9 mouse cellular contexts compared by ENCODE assay signal in the genomic region with DNA sequence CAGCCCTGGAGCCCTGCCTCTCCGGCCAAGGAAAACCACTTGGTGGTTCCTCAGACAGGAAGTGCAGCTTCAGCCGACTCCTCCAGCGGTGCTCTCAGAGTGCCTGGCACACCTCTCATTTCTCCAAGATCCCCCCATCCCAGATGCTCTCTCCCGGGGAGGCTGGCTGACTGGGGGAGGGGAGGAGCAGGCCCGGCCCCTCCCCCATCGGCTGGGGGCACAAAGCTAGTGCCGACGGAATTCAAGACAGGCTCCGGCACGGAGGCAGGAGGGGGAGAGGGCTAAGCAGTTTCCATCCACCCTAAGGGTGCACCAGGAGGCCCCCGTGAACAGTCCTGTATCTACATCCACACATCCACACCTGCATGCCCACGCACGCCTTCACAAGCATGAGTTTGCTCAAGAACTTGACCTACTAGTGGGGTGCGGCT. TPM values are rescaled to one million over a fixed set of nuclear protein-coding genes. Genes with fewer than 3 reads are reported as not detected.
DNase-seq lines count a peak whose midpoint lies in the region; ATAC-seq lines count a peak whose summit lies in the region.
"Had no signal": no experiment of that assay in that cellular context is flagged by ENCODE, and none has a peak within 500 bp of the region (broad histone marks: within the 10 kb centered on the region; RNA-seq: fewer than 3 reads in every experiment).

No protein-coding gene starts in this region.

- peaks cover 63% of the 10 kb centered on the region for H3K27me3 ChIP-seq in heart, embryonic 13.5 days (replicated peaks)
- H3K27me3 ChIP-seq in embryonic facial prominence, embryonic 11.5 days (ENCODE audit: control insufficient read depth, insufficient read depth, low read length), result no peaks in the 10 kb centered on the region
- no peaks in the 10 kb centered on the region for H3K27me3 ChIP-seq in intestine, embryonic 14.5 days (replicated peaks; ENCODE audit: control insufficient read depth, insufficient read depth, low read length)

- intact Hi-C loops in heart, postnatal 25 days (cut with DNase I), result no loop called here

- peak overlapping the region; percentile 98 for H3K4me2 ChIP-seq in heart, embryonic 13.5 days
- H3K4me2 ChIP-seq in embryonic facial prominence, embryonic 11.5 days (ENCODE audit: low read depth, low read length), result peak overlapping the region; percentile 96
- H3K4me2 ChIP-seq in intestine, embryonic 14.5 days (ENCODE audit: low read length), result peak overlapping the region; percentile 89

- no peak for DNase-seq in heart, postnatal 25 days (ENCODE audit: low spot score)
- peak; percentile 82 for DNase-seq in embryonic facial prominence, embryonic 11.5 days (ENCODE audit: low spot score)
- peak; percentile 65 for DNase-seq in intestine, embryonic 14.5 days (ENCODE audit: low spot score)
- peak; percentile 64 for DNase-seq in neural tube, embryonic 10.5 days (ENCODE audit: extremely low spot score, low spot score)
- no peak for DNase-seq in adrenal gland, adult 8-10 months
- DNase-seq in testis, postnatal 10 days (ENCODE audit: low spot score), result no peak

- H3K9ac ChIP-seq in heart, embryonic 13.5 days, result peak overlapping the region; percentile 86
- peak overlapping the region; percentile 97 for H3K9ac ChIP-seq in embryonic facial prominence, embryonic 11.5 days (replicated peaks; ENCODE audit: low read length)
- H3K9ac ChIP-seq in intestine, embryonic 14.5 days (ENCODE audit: low read length), result peak overlapping the region; percentile 73

- peaks cover 77% of the 10 kb centered on the region for H3K4me1 ChIP-seq in heart, embryonic 13.5 days
- peaks cover 22% of the 10 kb centered on the region for H3K4me1 ChIP-seq in embryonic facial prominence, embryonic 11.5 days (ENCODE audit: control insufficient read depth, insufficient read depth, low read length)
- peaks cover 60% of the 10 kb centered on the region for H3K4me1 ChIP-seq in intestine, embryonic 14.5 days (replicated peaks; ENCODE audit: control insufficient read depth, insufficient read depth, low read length)

- no peaks in the 10 kb centered on the region for H3K9me3 ChIP-seq in heart, embryonic 13.5 days
- H3K9me3 ChIP-seq in embryonic facial prominence, embryonic 11.5 days (replicated peaks; ENCODE audit: control insufficient read depth, low read length), result no peaks in the 10 kb centered on the region
- H3K9me3 ChIP-seq in intestine, embryonic 14.5 days (ENCODE audit: control insufficient read depth, low read length), result no peaks in the 10 kb centered on the region

- H3K36me3 ChIP-seq in heart, embryonic 13.5 days, result peaks cover 5% of the 10 kb centered on the region; the same call in 1 of the 2 replicates
- peaks cover 5% of the 10 kb centered on the region for H3K36me3 ChIP-seq in embryonic facial prominence, embryonic 11.5 days (replicated peaks; ENCODE audit: control insufficient read depth, insufficient read depth, low read depth, low read length)
- peaks cover 10% of the 10 kb centered on the region for H3K36me3 ChIP-seq in intestine, embryonic 14.5 days (ENCODE audit: control insufficient read depth, insufficient read depth, low read length)

- no peak for ATAC-seq in heart, embryonic 13.5 days (ENCODE audit: extremely low read depth, insufficient number of reproducible peaks, low FRiP score, low TSS enrichment)
- ATAC-seq in embryonic facial prominence, embryonic 11.5 days (replicated peaks; ENCODE audit: insufficient number of reproducible peaks, low FRiP score, low TSS enrichment, low read depth), result 0 out of 2 replicates have a peak, but pooled peaks have one; percentile 15
- ATAC-seq in intestine, embryonic 14.5 days (replicated peaks; ENCODE audit: low FRiP score, low TSS enrichment, low read depth), result no peak
- no peak for ATAC-seq in megakaryocyte progenitor cell, adult 5-6 weeks (replicated peaks; ENCODE audit: poor library complexity)

- 4% methylated on average over 14 of the region's 14 CpGs for WGBS in heart, embryonic 13.5 days
- under 1% methylated on average over 14 of the region's 14 CpGs for WGBS in embryonic facial prominence, embryonic 11.5 days
- 3% methylated on average over 14 of the region's 14 CpGs for WGBS in intestine, embryonic 14.5 days

- H3K4me3 ChIP-seq in heart, embryonic 13.5 days, result peak overlapping the region; percentile 72
- H3K4me3 ChIP-seq in embryonic facial prominence, embryonic 11.5 days (ENCODE audit: low read depth, low read length), result peak overlapping the region; percentile 85
- H3K4me3 ChIP-seq in intestine, embryonic 14.5 days (ENCODE audit: low read depth, low read length), result peak overlapping the region; percentile 69
- H3K4me3 ChIP-seq: erythroblast, embryonic 14.5 days had no signal

- peak overlapping the region; percentile 16; the same call in 1 of the 2 replicates for H3K27ac ChIP-seq in heart, embryonic 13.5 days (replicated peaks)
- peak overlapping the region; percentile 91 for H3K27ac ChIP-seq in embryonic facial prominence, embryonic 11.5 days (replicated peaks; ENCODE audit: low read depth, low read length)
- peak overlapping the region; percentile 72; the same call in 1 of the 2 replicates for H3K27ac ChIP-seq in intestine, embryonic 14.5 days (ENCODE audit: low read depth)

RNA-seq across cellular contexts. Expression of a gene that starts 3.5 kb away (rescaled TPM):
- 4.5 and 6.3 TPM in 2 replicates for polyA plus RNA-seq in heart, embryonic 13.5 days (2015; fragmentation: Nextera tagmentation; extraction: Ambion mirVana)
- 10 to 100 TPM; 15.1 to 15.8 TPM for total RNA-seq in heart, postnatal 25 days (2021)
- 17.6 and 17.7 TPM in 2 replicates for polyA plus RNA-seq in embryonic facial prominence, embryonic 11.5 days (2014; fragmentation: Nextera tagmentation; extraction: Ambion mirVana)
- polyA plus RNA-seq in intestine, embryonic 14.5 days (2014; fragmentation: Nextera tagmentation; extraction: Ambion mirVana), result 16.2 and 16.3 TPM in 2 replicates
- total RNA-seq in adrenal gland, adult 8-10 months (2022), result 10 to 100 TPM; 25.0 to 41.2 (median 29.8) TPM
- total RNA-seq in megakaryocyte progenitor cell, adult 5-6 weeks (2015), result not detected in 2 replicates
- 1.00 TPM in 1 of 2 replicates, not detected in the other for total RNA-seq in megakaryocyte progenitor cell, adult 5-6 weeks (2017)
- polyA plus RNA-seq: erythroblast, embryonic 14.5 days had no signal

RNA-seq across cellular contexts. Expression of a gene that starts 27.3 kb away (rescaled TPM):
- polyA plus RNA-seq in heart, embryonic 13.5 days (2015; fragmentation: Nextera tagmentation; extraction: Ambion mirVana), result 0.90 and 1.3 TPM in 2 replicates
- total RNA-seq in heart, postnatal 25 days (2021), result not detected
- polyA plus RNA-seq in embryonic facial prominence, embryonic 11.5 days (2014; fragmentation: Nextera tagmentation; extraction: Ambion mirVana), result 1.4 TPM in 1 of 2 replicates, not detected in the other
- 1.7 and 2.6 TPM in 2 replicates for polyA plus RNA-seq in intestine, embryonic 14.5 days (2014; fragmentation: Nextera tagmentation; extraction: Ambion mirVana)
- under 1 TPM in 1 of 4 experiments, not detected in 3; 0.74 TPM for total RNA-seq in adrenal gland, adult 8-10 months (2022)
- total RNA-seq in megakaryocyte progenitor cell, adult 5-6 weeks (2015), result 0.12 TPM in 1 of 2 replicates, not detected in the other
- total RNA-seq in megakaryocyte progenitor cell, adult 5-6 weeks (2017), result not detected in 2 replicates
- polyA plus RNA-seq: erythroblast, embryonic 14.5 days had no signal

RNA-seq across cellular contexts. Expression of a gene that starts 37.5 kb away (rescaled TPM):
- polyA plus RNA-seq in heart, embryonic 13.5 days (2015; fragmentation: Nextera tagmentation; extraction: Ambion mirVana), result 2.8 and 2.9 TPM in 2 replicates
- 10 to 100 TPM; 62.0 to 69.7 TPM for total RNA-seq in heart, postnatal 25 days (2021)
- polyA plus RNA-seq in embryonic facial prominence, embryonic 11.5 days (2014; fragmentation: Nextera tagmentation; extraction: Ambion mirVana), result 7.0 and 7.6 TPM in 2 replicates
- 2.2 and 9.3 TPM in 2 replicates for polyA plus RNA-seq in intestine, embryonic 14.5 days (2014; fragmentation: Nextera tagmentation; extraction: Ambion mirVana)
- total RNA-seq in adrenal gland, adult 8-10 months (2022), result 1 to 10 TPM in 1 of 4 experiments, under 1 TPM in 3; 0.31 to 2.2 (median 0.74) TPM
- total RNA-seq in megakaryocyte progenitor cell, adult 5-6 weeks (2015), result not detected in 2 replicates
- total RNA-seq in megakaryocyte progenitor cell, adult 5-6 weeks (2017), result not detected in 2 replicates

Comparison
In these comparisons a context has a peak if more than half of its experiments do, and no peak if none do; other contexts are left out.
1. H3K27ac ChIP-seq: peak in every context shown above with its lines; median percentile 91 in embryonic facial prominence, embryonic 11.5 days; 72 in intestine, embryonic 14.5 days; 16 in heart, embryonic 13.5 days.
2. DNase-seq: peak in embryonic facial prominence, embryonic 11.5 days (single experiment), intestine, embryonic 14.5 days (single experiment) and neural tube, embryonic 10.5 days (single experiment); none in heart, postnatal 25 days (single experiment), adrenal gland, adult 8-10 months (single experiment) and testis, postnatal 10 days (single experiment).
3. RNA of a gene that starts 3.5 kb away (total RNA-seq): 25.0 to 41.2 TPM in adrenal gland, adult 8-10 months and 15.1 to 15.8 TPM in heart, postnatal 25 days; 1.00 TPM in megakaryocyte progenitor cell, adult 5-6 weeks; every median in the first group is over 4 times any median in the second.
4. RNA of a gene that starts 37.5 kb away (total RNA-seq): 62.0 to 69.7 TPM in heart, postnatal 25 days; 0.31 to 2.2 TPM in adrenal gland, adult 8-10 months and not detected in megakaryocyte progenitor cell, adult 5-6 weeks; every median in the first group is over 10 times any median in the second.
5. Peak in every context shown above with its lines, with median percentiles within 50 percentile points of each other: H3K4me2 ChIP-seq, H3K4me3 ChIP-seq and H3K9ac ChIP-seq.